Mouse (Mus musculus): ENCODE results near the gene Lamp5.

Lamp5 gene

DNA sequence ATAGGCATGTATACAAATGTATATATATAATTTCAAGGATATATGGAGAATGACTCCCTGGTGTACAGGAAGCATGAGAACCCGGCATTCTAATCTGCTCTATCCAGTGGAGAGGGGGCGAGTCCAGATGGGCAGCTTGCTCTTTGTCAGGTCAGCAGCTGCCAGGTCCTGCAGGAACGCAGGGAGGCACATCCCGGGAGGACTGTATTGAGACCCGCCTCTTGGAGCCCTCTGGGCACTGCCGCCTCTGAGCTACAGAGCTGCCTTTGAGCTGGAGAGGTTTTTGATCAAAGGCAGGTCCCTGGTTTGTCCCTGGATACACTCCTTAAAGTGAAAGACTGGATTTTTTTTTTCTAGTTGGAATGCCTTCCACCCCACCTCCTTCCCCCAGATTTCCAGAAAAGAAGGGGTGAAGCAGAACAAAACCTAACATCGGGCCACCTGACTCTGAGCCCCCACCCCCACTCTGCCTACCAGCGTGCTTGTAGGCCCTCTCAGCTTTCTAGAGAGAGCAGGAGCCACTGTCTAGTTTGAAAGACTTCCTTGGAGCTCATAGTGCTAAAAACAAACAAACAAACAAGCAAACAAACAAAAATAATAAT, at the start of gene Lamp5:
Gene Lamp5, plus strand, starts transcription at position 552 of the 602 bp plus-strand sequence.
- no peak for DNase-seq

DNA sequence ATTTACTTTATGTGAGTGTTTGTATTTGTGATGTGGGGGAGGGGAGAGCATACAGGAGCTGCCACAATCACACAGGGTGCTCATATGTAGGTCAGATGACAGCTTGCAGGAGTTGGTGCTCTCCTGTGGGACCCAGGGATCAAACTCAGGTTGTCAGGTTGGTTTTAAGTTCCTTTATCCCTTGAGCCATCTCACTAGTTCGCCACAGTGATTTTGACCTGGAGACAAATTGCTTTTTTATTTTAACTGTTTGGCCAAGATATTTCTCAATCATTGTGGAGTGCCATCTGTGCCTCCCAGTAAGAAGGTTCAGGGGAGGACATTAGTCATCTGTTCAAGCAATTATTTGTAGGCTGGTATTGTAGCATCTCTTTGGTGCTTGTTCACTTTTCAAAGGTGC, 48.2 kb upstream of the Lamp5 start:
- DNase-seq, result no peak

GRCm38 (mm10) chr2:136006280-136006679, 45.8 kb upstream of the Lamp5 start:
- DNase-seq, result no peak

DNA sequence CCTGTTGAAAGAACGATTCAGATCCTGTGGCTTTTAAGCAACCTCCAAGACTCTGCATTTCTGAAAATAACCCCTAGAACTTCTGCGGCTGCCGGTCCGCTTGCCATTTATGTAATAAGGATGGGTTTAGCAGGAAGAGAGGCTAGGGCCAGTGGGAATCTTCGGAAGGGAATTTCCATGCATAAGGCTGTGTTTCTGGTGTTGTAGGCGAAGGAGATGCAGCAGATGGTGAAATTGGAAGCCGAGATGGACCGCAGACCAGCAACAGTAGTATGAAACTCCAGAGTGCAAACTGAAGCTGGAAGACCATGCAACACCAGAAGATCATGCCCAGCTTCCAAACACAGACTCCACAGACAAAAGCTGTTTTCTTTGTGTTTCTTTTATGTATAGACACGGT, 39.3 kb upstream of the Lamp5 start:
- no peak for DNase-seq

DNA sequence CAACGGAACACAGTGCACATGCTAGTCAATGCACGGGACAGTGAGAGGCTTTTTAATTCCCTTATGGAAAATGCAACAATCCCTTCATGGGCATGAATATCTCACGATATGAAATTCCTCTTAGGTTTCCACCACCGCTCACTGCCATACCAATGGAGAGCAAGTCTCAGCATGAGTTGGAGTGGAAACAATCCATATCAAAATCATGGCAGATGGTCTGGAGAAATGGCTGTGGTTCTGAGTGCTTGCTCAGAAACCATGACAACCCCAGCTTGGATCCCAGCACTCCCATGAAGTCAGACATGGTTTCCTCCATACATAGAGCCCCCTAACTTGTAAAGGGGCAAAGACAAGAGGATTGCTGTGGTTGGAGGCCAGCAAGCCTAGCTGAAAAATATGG, 3.6 kb upstream of the Lamp5 start:
- DNase-seq, result no peak

DNA sequence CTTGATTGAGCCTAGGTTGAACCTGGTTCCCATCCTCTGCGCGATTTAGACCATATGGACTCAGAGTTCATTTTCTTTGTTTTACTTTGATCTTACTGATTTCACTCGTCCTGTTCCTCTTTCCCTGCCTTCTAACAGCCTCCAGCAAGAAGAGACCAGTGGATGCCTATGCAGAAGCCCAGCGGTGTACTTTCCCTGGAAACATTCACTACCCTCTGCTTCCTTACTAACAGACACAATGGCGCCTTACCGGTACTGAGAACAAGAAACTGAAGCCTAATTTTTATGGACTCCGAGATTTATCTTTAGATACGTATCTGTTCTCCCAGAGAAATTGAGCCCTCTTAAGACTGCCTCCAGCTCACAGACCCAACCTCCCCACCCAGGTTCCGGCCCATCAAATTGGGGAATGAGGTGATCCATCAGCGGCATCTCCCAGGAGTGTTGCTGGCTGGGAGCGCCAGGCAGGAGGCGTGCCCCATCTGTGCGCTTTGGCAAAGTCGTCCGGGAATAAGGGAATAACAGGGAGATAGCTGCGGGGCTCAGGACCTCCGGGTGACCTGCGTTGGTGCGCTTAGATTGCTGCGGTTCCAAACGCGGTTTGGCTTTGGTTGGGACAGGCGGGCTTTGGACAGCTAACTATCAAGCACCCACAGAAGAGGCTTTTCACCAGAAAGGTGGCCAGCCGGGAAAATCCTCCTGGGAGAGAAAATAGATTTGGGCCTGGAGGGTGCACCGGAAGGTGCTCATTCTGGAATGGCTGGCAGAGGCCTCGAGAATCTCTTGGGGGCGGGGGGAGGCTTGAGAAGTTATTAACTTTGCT, 1.0 kb upstream of the Lamp5 start:
- DNase-seq, result no peak

DNA sequence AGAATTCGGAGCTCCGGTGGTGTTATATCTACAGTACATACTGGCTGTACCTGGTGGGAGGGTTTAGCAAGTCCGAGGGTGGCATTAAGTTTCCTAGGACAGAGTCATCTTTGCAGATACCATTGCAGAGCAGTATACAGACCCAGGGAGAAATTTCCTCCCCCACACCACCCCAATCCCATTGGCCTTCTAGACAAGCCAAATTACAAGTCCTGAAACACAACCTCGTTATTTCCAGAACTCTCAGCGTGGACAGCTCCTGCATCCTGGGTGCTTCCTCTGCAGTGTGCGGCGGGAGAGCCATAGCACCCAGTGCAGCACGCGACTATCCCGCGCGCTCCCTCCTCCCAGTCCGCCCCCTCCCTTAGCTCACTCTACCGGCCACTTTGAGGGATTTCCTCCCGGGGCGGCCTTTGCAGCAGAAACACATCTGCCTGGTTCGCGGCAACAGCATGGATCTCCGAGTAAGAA, 5.9 kb downstream of the Lamp5 start:
- DNase-seq, result no peak

- DNase-seq, result no peak
Observed at GRCm38 (mm10) chr2:136058398-136058797, 6.4 kb downstream of the Lamp5 start.

GRCm38 (mm10) chr2:136059029-136059669, 7.1 kb downstream of the Lamp5 start:
- no peak for DNase-seq

DNA sequence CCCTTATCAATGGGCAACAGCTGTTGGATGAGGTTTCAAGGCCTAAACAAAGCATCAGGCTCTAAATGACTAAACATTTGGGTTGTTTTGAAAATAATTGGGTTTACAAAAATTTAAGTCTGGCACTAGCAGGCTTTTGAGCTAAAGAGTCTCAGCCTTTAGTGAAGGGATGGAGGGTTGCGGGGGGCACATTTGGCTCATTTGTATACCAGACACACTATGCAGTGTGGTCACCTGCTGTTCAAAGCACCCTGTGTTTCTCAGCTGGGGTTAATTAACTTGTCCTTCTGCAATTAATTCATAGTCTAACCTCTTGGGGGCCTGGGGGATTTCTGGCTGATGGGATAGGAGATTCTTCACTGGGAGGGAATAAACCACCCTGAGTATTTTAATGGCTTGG, 12.3 kb downstream of the Lamp5 start:
- no peak for DNase-seq

GRCm38 (mm10) chr2:136095978-136096377, 43.9 kb downstream of the Lamp5 start:
- DNase-seq, result no peak

GRCm38 (mm10) chr2:136097143-136097542, 45.1 kb downstream of the Lamp5 start:
- no peak for DNase-seq

- DNase-seq, result no peak
Observed at GRCm38 (mm10) chr2:136107597-136107996, 55.6 kb downstream of the Lamp5 start.

- no peak for DNase-seq
Observed at GRCm38 (mm10) chr2:136108124-136109037, 56.3 kb downstream of the Lamp5 start.

DNA sequence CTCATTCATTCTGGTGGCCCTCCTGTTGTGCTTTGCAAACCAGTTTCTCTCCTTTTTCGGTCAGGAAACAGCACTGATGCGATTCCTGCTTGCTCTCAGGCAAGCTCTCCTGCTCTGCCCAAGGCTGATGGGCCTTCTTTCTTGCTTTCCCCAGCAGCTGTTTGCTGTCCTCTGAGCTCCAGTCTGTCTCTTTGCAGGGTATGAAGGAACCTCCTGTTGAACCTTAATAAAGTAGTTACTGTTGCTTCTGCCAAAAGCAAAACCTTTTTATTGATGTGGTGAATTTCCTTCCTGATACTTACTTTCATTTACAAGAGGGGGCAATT, 57.0 kb downstream of the Lamp5 start:
- no peak for DNase-seq

- DNase-seq, result no peak
Observed at GRCm38 (mm10) chr2:136113374-136113773, 61.3 kb downstream of the Lamp5 start.

GRCm38 (mm10) chr2:136118006-136118405, 66.0 kb downstream of the Lamp5 start:
- DNase-seq, result no peak

Measured in lung, postnatal 36 days (tissue).